Mouse (Mus musculus): ENCODE data around the gene Adam21.

Gene Adam21

GRCm38 (mm10) chr12:81568374-81568773, at the start of gene Adam21:
Gene Adam21, minus strand, starts transcription at chr12:81568474.
- no peak for DNase-seq (ENCODE audit: low read depth)

- DNase-seq (ENCODE audit: low read depth): no peak
These were observed 48.7 kb upstream of the Adam21 start for GRCm38 (mm10) chr12:81616980-81617379.

GRCm38 (mm10) chr12:81615807-81616206, 47.5 kb upstream of the Adam21 start:
- DNase-seq (ENCODE audit: low read depth): no peak

- no peak for DNase-seq (ENCODE audit: low read depth)
These were observed 41.2 kb upstream of the Adam21 start for GRCm38 (mm10) chr12:81609445-81609844.

- DNase-seq (ENCODE audit: low read depth): no peak
These were observed 36.9 kb upstream of the Adam21 start for GRCm38 (mm10) chr12:81604995-81605784.

GRCm38 (mm10) chr12:81596547-81597262, 28.4 kb upstream of the Adam21 start:
- DNase-seq (ENCODE audit: low read depth): no peak

- DNase-seq (ENCODE audit: low read depth): peak; percentile 96
These were observed 26.8 kb upstream of the Adam21 start, which contains the start of gene Med6 for GRCm38 (mm10) chr12:81594902-81595671. Gene Med6, minus strand, starts transcription at chr12:81595008.

- DNase-seq (ENCODE audit: low read depth): no peak
These were observed 343 bp downstream of the Adam21 start for GRCm38 (mm10) chr12:81567931-81568330.

- DNase-seq (ENCODE audit: low read depth): no peak
These were observed 4.1 kb downstream of the Adam21 start for GRCm38 (mm10) chr12:81564173-81564572.

- no peak for DNase-seq (ENCODE audit: low read depth)
These were observed 19.0 kb downstream of the Adam21 start for GRCm38 (mm10) chr12:81549286-81549685.

GRCm38 (mm10) chr12:81547163-81547562, 21.1 kb downstream of the Adam21 start:
- no peak for DNase-seq (ENCODE audit: low read depth)

- DNase-seq (ENCODE audit: low read depth): no peak
These were observed 35.2 kb downstream of the Adam21 start for GRCm38 (mm10) chr12:81533029-81533419.

- peak; percentile 78 for DNase-seq (ENCODE audit: low read depth)
These were observed 35.8 kb downstream of the Adam21 start, which contains the start of the genes Gm20498 and Synj2bp for GRCm38 (mm10) chr12:81532316-81533028. Gene Gm20498, minus strand, starts transcription at chr12:81532905. Gene Synj2bp, minus strand, starts transcription at chr12:81532911.

GRCm38 (mm10) chr12:81530587-81530986, 37.7 kb downstream of the Adam21 start:
- peak; percentile 15 for DNase-seq (ENCODE audit: low read depth)

Data from naive thymus-derived CD4-positive, alpha-beta T cell, adult 2 months (primary cell).